Mouse (Mus musculus): ENCODE data around the gene Sox21. TPM values are rescaled to one million over a fixed set of nuclear protein-coding genes. Genes with fewer than 3 reads are reported as not detected.

The Sox21 gene
- polyA plus RNA-seq, 2 experiments: 0.65 to 0.98 TPM

- no peak for DNase-seq (ENCODE audit: low spot score)
Observed at GRCm38 (mm10) chr14:118239351-118239750, 2.5 kb upstream of the Sox21 start.

GRCm38 (mm10) chr14:118237786-118238185, 956 bp upstream of the Sox21 start:
- Histone ChIP-seq H3K27me3 (ENCODE audit: control insufficient read depth, insufficient read depth, low read length) (peaks cover 68% of the 10 kb centered on the region), H3K9ac (ENCODE audit: low read depth, low read length, severe bottlenecking) (no peak overlapping the region), H3K27ac (replicated peaks; ENCODE audit: low read depth, low read length) (no peak overlapping the region), H3K4me2 (replicated peaks; ENCODE audit: low read depth, low read length, severe bottlenecking) (no peak overlapping the region), H3K4me3 (replicated peaks; ENCODE audit: low read length) (no peak overlapping the region), H3K9me3 (ENCODE audit: control insufficient read depth, low read length) (0 out of 2 replicates have a peak, but pooled peaks cover 1% of the 10 kb centered on the region), H3K4me1 (ENCODE audit: control insufficient read depth, insufficient read depth, low read length) (peaks cover 18% of the 10 kb centered on the region; the same call in 1 of the 2 replicates), H3K36me3 (ENCODE audit: control insufficient read depth, insufficient read depth, low read length) (no peaks in the 10 kb centered on the region)
- TF ChIP-seq POLR2A (IDR thresholded peaks at IDR 0.05; ENCODE audit: borderline replicate concordance, extremely low read depth, insufficient read depth, insufficient read length): no peak
- ATAC-seq (ENCODE audit: low FRiP score, low read depth): no peak
- DNase-seq (ENCODE audit: low spot score): no peak
- 11% methylated on average over 6 of the region's 6 CpGs for whole genome bisulfite sequencing

More at GRCm38 (mm10) chr14:118239351-118239750, 2.5 kb upstream of the Sox21 start:
- no peak overlapping the region for H3K9ac ChIP-seq (ENCODE audit: low read depth, low read length, severe bottlenecking)
- H3K4me1 ChIP-seq (ENCODE audit: control insufficient read depth, insufficient read depth, low read length): peaks cover 17% of the 10 kb centered on the region; the same call in 1 of the 2 replicates
- no peaks in the 10 kb centered on the region for H3K36me3 ChIP-seq (ENCODE audit: control insufficient read depth, insufficient read depth, low read length)
- H3K4me3 ChIP-seq (replicated peaks; ENCODE audit: low read length): no peak overlapping the region
- peaks cover 16% of the 10 kb centered on the region; the same call in 1 of the 2 replicates for H3K9me3 ChIP-seq (ENCODE audit: control insufficient read depth, low read length)
- ATAC-seq (ENCODE audit: low FRiP score, low read depth): no peak
- no peak for TF ChIP-seq POLR2A (IDR thresholded peaks at IDR 0.05; ENCODE audit: borderline replicate concordance, extremely low read depth, insufficient read depth, insufficient read length)
- no peak overlapping the region for H3K27ac ChIP-seq (replicated peaks; ENCODE audit: low read depth, low read length)
- H3K27me3 ChIP-seq (ENCODE audit: control insufficient read depth, insufficient read depth, low read length): peaks cover 61% of the 10 kb centered on the region
- H3K4me2 ChIP-seq (replicated peaks; ENCODE audit: low read depth, low read length, severe bottlenecking): no peak overlapping the region
- 3% methylated on average over 8 of the region's 8 CpGs for WGBS

GRCm38 (mm10) chr14:118235973-118236885, 601 bp downstream of the Sox21 start:
- H3K27me3 ChIP-seq (ENCODE audit: control insufficient read depth, insufficient read depth, low read length): peaks cover 82% of the 10 kb centered on the region
- no peaks in the 10 kb centered on the region for H3K36me3 ChIP-seq (ENCODE audit: control insufficient read depth, insufficient read depth, low read length)
- peaks cover 18% of the 10 kb centered on the region; the same call in 1 of the 2 replicates for H3K4me1 ChIP-seq (ENCODE audit: control insufficient read depth, insufficient read depth, low read length)
- peak overlapping the region; percentile 40 for H3K9ac ChIP-seq (ENCODE audit: low read depth, low read length, severe bottlenecking)
- no peaks in the 10 kb centered on the region for H3K9me3 ChIP-seq (ENCODE audit: control insufficient read depth, low read length)
- under 1% methylated on average over 59 of the region's 73 CpGs for WGBS
- no peak for TF ChIP-seq POLR2A (IDR thresholded peaks at IDR 0.05; ENCODE audit: borderline replicate concordance, extremely low read depth, insufficient read depth, insufficient read length)
- peak overlapping the region; percentile 46 for H3K4me3 ChIP-seq (replicated peaks; ENCODE audit: low read length)
- peak; percentile 32; the same call in 1 of the 2 replicates for ATAC-seq (ENCODE audit: low FRiP score, low read depth)
- H3K27ac ChIP-seq (replicated peaks; ENCODE audit: low read depth, low read length): no peak overlapping the region
- DNase-seq (ENCODE audit: low spot score): no peak
- peak overlapping the region; percentile 92 for H3K4me2 ChIP-seq (replicated peaks; ENCODE audit: low read depth, low read length, severe bottlenecking)

- peak overlapping the region; percentile 46 for H3K4me3 ChIP-seq (replicated peaks; ENCODE audit: low read length)
- ATAC-seq (ENCODE audit: low FRiP score, low read depth) (no peak), DNase-seq (ENCODE audit: low spot score) (no peak)
- no peaks in the 10 kb centered on the region for H3K9me3 ChIP-seq (ENCODE audit: control insufficient read depth, low read length)
- peaks cover 86% of the 10 kb centered on the region for H3K27me3 ChIP-seq (ENCODE audit: control insufficient read depth, insufficient read depth, low read length)
- no peak overlapping the region for H3K27ac ChIP-seq (replicated peaks; ENCODE audit: low read depth, low read length)
- 1% methylated on average over 34 of the region's 62 CpGs for WGBS
- 0 out of 2 replicates have a peak overlapping the region, but pooled peaks have one; percentile 40 for H3K9ac ChIP-seq (ENCODE audit: low read depth, low read length, severe bottlenecking)
- H3K4me1 ChIP-seq (ENCODE audit: control insufficient read depth, insufficient read depth, low read length): peaks cover 20% of the 10 kb centered on the region; the same call in 1 of the 2 replicates
- peak overlapping the region; percentile 92 for H3K4me2 ChIP-seq (replicated peaks; ENCODE audit: low read depth, low read length, severe bottlenecking)
- no peaks in the 10 kb centered on the region for H3K36me3 ChIP-seq (ENCODE audit: control insufficient read depth, insufficient read depth, low read length)
- no peak for TF ChIP-seq POLR2A (IDR thresholded peaks at IDR 0.05; ENCODE audit: borderline replicate concordance, extremely low read depth, insufficient read depth, insufficient read length)
Observed at GRCm38 (mm10) chr14:118235361-118235972, 1.4 kb downstream of the Sox21 start.

All from limb, embryonic 14.5 days (tissue).